Mouse (Mus musculus) midbrain, embryonic 16.5 days (tissue): Measurements from ENCODE around the gene Nlgn2. TPM values are rescaled to one million over a fixed set of nuclear protein-coding genes. Genes with fewer than 3 reads are reported as not detected.

Source experiments
- ATAC-seq: fragments of 200-750 bp; cut with Nextera tagmentation; 2 replicates; pipeline ENCODE4 v1.8.0; 2017; ENCODE audit warnings: moderate TSS enrichment
- H3K27ac ChIP-seq: fragments of 300-500 bp; sonication (generic); 2 replicates; pipeline ENCODE4 v1.5.1; 2014; ENCODE audit warnings: mild to moderate bottlenecking, low read length, mixed read lengths
- H3K27me3 ChIP-seq: fragments of 300-500 bp; sonication (generic); 2 replicates; pipeline ENCODE4 v1.6.1; 2014; ENCODE audit warnings: low read depth, low read length, mixed read lengths; ENCODE audit not compliant: control insufficient read depth, insufficient read depth
- H3K36me3 ChIP-seq: fragments of 300-500 bp; sonication (generic); 2 replicates; pipeline ENCODE4 v1.6.1; 2014; ENCODE audit warnings: mild to moderate bottlenecking, low read length, moderate library complexity, mixed read lengths; ENCODE audit not compliant: control insufficient read depth, insufficient read depth
- H3K4me1 ChIP-seq: fragments of 300-500 bp; sonication (generic); 2 replicates; pipeline ENCODE4 v1.6.1; 2014; ENCODE audit warnings: mild to moderate bottlenecking, low read length, mixed read lengths; ENCODE audit not compliant: control insufficient read depth, insufficient read depth
- H3K4me2 ChIP-seq: fragments of 300-500 bp; sonication (generic); 2 replicates; pipeline ENCODE4 v1.6.1; 2014; ENCODE audit warnings: mild to moderate bottlenecking, low read length, mixed read lengths
- H3K4me3 ChIP-seq: fragments of 300-500 bp; sonication (generic); 2 replicates; pipeline ENCODE4 v1.5.1; 2014; ENCODE audit warnings: low read depth, mild to moderate bottlenecking, low read length, moderate library complexity, mixed read lengths
- H3K9ac ChIP-seq: fragments of 300-500 bp; sonication (generic); 2 replicates; pipeline ENCODE4 v1.6.1; 2014; ENCODE audit warnings: low read depth, low read length, mixed read lengths
- H3K9me3 ChIP-seq: fragments of 300-500 bp; sonication (generic); replicated peaks from 2 replicates; pipeline ENCODE4 v1.6.1; 2014; ENCODE audit warnings: mild to moderate bottlenecking, low read length, mixed read lengths; ENCODE audit not compliant: control insufficient read depth, poor library complexity, severe bottlenecking
- WGBS: fragments of 180-500 bp; shearing (Covaris S2); extraction: QIAGEN DNeasy Blood & Tissue Kit; methylation state at CpG from one replicate; pipeline ENCODE4 v1.1.7; 2014; 5-methylcytosine and 5-hydroxymethylcytosine counted together
- polyA plus RNA-seq: library from polyadenylated mRNA; unstranded; fragments of >200 nt; fragmentation: Nextera tagmentation; extraction: Ambion mirVana; gene quantifications from 2 replicates; pipeline ENCODE4 v1.2.1, GENCODE M21; 2015

The Nlgn2 gene
- polyA plus RNA-seq, 1 experiment from 2014 or later = 21.5 TPM

GRCm38 (mm10) chr11:69853994-69854393 is 16.4 kb upstream of the Nlgn2 start:
- Histone ChIP-seq H3K27ac (no peak overlapping the region), H3K4me2 (no peak overlapping the region), H3K4me1 (no peaks in the 10 kb centered on the region), H3K4me3 (no peak overlapping the region), H3K9me3 (no peaks in the 10 kb centered on the region), H3K9ac (no peak overlapping the region), H3K36me3 (peaks cover 27% of the 10 kb centered on the region), H3K27me3 (peaks cover 11% of the 10 kb centered on the region)
- ATAC-seq = no peak
- 69% methylated on average over 7 of the region's 7 CpGs for WGBS

- 74% methylated on average over 8 of the region's 8 CpGs for WGBS
- ATAC-seq = no peak
- Histone ChIP-seq H3K4me1 (peaks cover 15% of the 10 kb centered on the region), H3K9me3 (no peaks in the 10 kb centered on the region), H3K4me3 (no peak overlapping the region), H3K27me3 (no peaks in the 10 kb centered on the region), H3K27ac (no peak overlapping the region), H3K4me2 (no peak overlapping the region), H3K9ac (no peak overlapping the region), H3K36me3 (peaks cover 32% of the 10 kb centered on the region)
These were observed 13.2 kb upstream of the Nlgn2 start for GRCm38 (mm10) chr11:69850754-69851153.

- H3K27ac ChIP-seq = no peak overlapping the region
- H3K36me3 ChIP-seq = peaks cover 32% of the 10 kb centered on the region
- H3K9ac ChIP-seq = no peak overlapping the region
- no peaks in the 10 kb centered on the region for H3K27me3 ChIP-seq
- H3K4me2 ChIP-seq = no peak overlapping the region
- no peaks in the 10 kb centered on the region for H3K9me3 ChIP-seq
- no peak overlapping the region for H3K4me3 ChIP-seq
- 92% methylated on average over 15 of the region's 15 CpGs for WGBS
- H3K4me1 ChIP-seq = peaks cover 22% of the 10 kb centered on the region
- ATAC-seq = no peak
These were observed 12.3 kb upstream of the Nlgn2 start for GRCm38 (mm10) chr11:69849884-69850283.

GRCm38 (mm10) chr11:69849128-69849527 is 11.5 kb upstream of the Nlgn2 start:
- H3K9me3 ChIP-seq = no peaks in the 10 kb centered on the region

GRCm38 (mm10) chr11:69848021-69848420 is 10.4 kb upstream of the Nlgn2 start:
- H3K9ac ChIP-seq = peak overlapping the region; percentile 88; the same call in 1 of the 2 replicates
- H3K4me2 ChIP-seq = peak overlapping the region; percentile 94
- H3K27me3 ChIP-seq = no peaks in the 10 kb centered on the region
- no peaks in the 10 kb centered on the region for H3K9me3 ChIP-seq
- no peak for ATAC-seq
- 93% methylated on average over 6 of the region's 6 CpGs for WGBS
- H3K4me1 ChIP-seq = peaks cover 22% of the 10 kb centered on the region
- H3K27ac ChIP-seq = no peak overlapping the region
- H3K4me3 ChIP-seq = no peak overlapping the region
- peaks cover 32% of the 10 kb centered on the region for H3K36me3 ChIP-seq

More at GRCm38 (mm10) chr11:69849128-69849527, 11.5 kb upstream of the Nlgn2 start:
- Histone ChIP-seq H3K4me3 (no peak overlapping the region), H3K27ac (no peak overlapping the region), H3K4me1 (peaks cover 22% of the 10 kb centered on the region), H3K36me3 (peaks cover 32% of the 10 kb centered on the region), H3K9ac (no peak overlapping the region), H3K4me2 (no peak overlapping the region), H3K27me3 (no peaks in the 10 kb centered on the region)
- no peak for ATAC-seq
- 91% methylated on average over 9 of the region's 9 CpGs for WGBS

- Histone ChIP-seq H3K27me3 (no peaks in the 10 kb centered on the region), H3K4me1 (peaks cover 22% of the 10 kb centered on the region), H3K9me3 (no peaks in the 10 kb centered on the region), H3K36me3 (peaks cover 29% of the 10 kb centered on the region), H3K4me2 (peak overlapping the region; percentile 94), H3K4me3 (peak overlapping the region; percentile 65), H3K9ac (peak overlapping the region; percentile 88), H3K27ac (peak overlapping the region; percentile 96)
- peak; percentile 47 for ATAC-seq
- WGBS = 10% methylated on average over 36 of the region's 37 CpGs
These were observed 9.4 kb upstream of the Nlgn2 start for GRCm38 (mm10) chr11:69846738-69847688.

GRCm38 (mm10) chr11:69846198-69846680 is 8.7 kb upstream of the Nlgn2 start, which contains the start of gene Plscr3:
Gene Plscr3, plus strand, starts transcription at chr11:69846376.
- peak within 1 kb of the TSS; percentile 65 for H3K4me3 ChIP-seq
- peak within 1 kb of the TSS; percentile 88 for H3K9ac ChIP-seq
- peak within 1 kb of the TSS; percentile 94 for H3K4me2 ChIP-seq
- H3K27me3 ChIP-seq = no peaks in the 10 kb centered on the region
- under 1% methylated on average over 35 of the region's 38 CpGs for WGBS
- H3K36me3 ChIP-seq = peaks cover 22% of the 10 kb centered on the region
- H3K4me1 ChIP-seq = peaks cover 22% of the 10 kb centered on the region
- H3K9me3 ChIP-seq = no peaks in the 10 kb centered on the region
- ATAC-seq = peak; percentile 89
- peak within 1 kb of the TSS; percentile 96 for H3K27ac ChIP-seq

GRCm38 (mm10) chr11:69838714-69839104 is 1.1 kb upstream of the Nlgn2 start:
- 2% methylated on average over 7 of the region's 7 CpGs for WGBS
- H3K9me3 ChIP-seq = no peaks in the 10 kb centered on the region
- 0 out of 2 replicates have a peak, but pooled peaks have one; percentile 0 for ATAC-seq

More at GRCm38 (mm10) chr11:69838714-69839104, 1.1 kb upstream of the Nlgn2 start:
- H3K4me2 ChIP-seq = peak overlapping the region; percentile 55
- no peaks in the 10 kb centered on the region for H3K27me3 ChIP-seq
- H3K4me1 ChIP-seq = peaks cover 28% of the 10 kb centered on the region
- peak overlapping the region; percentile 94 for H3K4me3 ChIP-seq
- peaks cover 3% of the 10 kb centered on the region; the same call in 1 of the 2 replicates for H3K36me3 ChIP-seq
- H3K9ac ChIP-seq = peak overlapping the region; percentile 70
- H3K27ac ChIP-seq = peak overlapping the region; percentile 88
